Mouse (Mus musculus): Measurements from ENCODE around the gene Kcnj3. TPM values are rescaled to one million over a fixed set of nuclear protein-coding genes. Genes with fewer than 3 reads are reported as not detected.

Kcnj3 gene
- polyA plus RNA-seq, 1 experiment = 3.0 TPM

DNA sequence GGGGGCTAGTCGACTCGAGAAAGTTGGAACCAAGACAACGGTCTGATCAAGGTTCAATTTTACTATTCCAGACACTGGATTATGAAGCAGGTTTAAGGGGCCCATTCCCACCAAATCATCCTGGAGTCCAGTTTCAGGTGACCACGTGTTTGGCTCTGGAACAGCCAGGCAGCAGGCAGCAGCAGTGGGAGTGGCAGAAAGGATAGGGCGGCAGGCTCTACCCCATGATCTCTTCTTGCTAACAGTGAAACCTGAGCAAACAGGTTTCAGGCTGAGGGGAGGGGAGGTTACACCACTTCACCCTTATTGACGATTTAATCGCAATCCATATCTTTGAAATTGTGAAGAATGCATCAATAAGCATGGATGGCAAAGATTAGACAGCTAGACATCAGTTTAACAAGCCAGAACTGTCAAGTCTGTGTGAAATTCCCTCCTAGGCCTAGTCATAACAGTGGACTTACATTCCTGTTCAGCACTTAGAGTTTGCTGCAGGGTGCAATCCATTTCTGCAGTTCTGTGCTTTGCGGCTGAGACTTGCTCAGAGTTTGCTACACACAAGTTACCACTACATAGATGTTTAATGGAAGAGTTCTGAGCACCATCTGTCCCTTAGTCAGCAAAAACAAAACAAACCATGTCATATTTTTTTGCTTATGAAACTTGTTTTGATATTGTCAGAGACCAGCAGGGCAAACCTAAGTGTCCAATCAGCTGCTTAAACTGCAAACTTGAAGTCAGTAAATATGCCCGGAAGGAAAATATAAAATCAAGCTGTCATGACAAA, 67.8 kb downstream of the Kcnj3 start:
- no peak for DNase-seq
- 77% methylated on average over 9 of the region's 9 CpGs for WGBS
- no peak overlapping the region for H3K27ac ChIP-seq (ENCODE audit: control insufficient read depth, insufficient read depth, low read length)
- H3K4me3 ChIP-seq (ENCODE audit: control insufficient read depth, insufficient read depth, low read length) = no peak overlapping the region
- H3K4me1 ChIP-seq (replicated peaks; ENCODE audit: control insufficient read depth, insufficient read depth, low read length) = no peaks in the 10 kb centered on the region
- H3K36me3 ChIP-seq (ENCODE audit: control insufficient read depth, insufficient read depth, low read length) = no peaks in the 10 kb centered on the region
- no peak for TF ChIP-seq POLR2A (IDR thresholded peaks at IDR 0.05; ENCODE audit: control insufficient read depth, extremely low read depth, insufficient read depth, low read length, poor library complexity)
- no peak for TF ChIP-seq CTCF (IDR thresholded peaks at IDR 0.05; ENCODE audit: borderline replicate concordance, control insufficient read depth, extremely low read depth, insufficient read depth, low read length, poor library complexity)
- no peaks in the 10 kb centered on the region for H3K27me3 ChIP-seq (ENCODE audit: control insufficient read depth, insufficient read depth, low read length)

- H3K27me3 ChIP-seq (ENCODE audit: control insufficient read depth, insufficient read depth, low read length) = no peaks in the 10 kb centered on the region
- no peaks in the 10 kb centered on the region for H3K36me3 ChIP-seq (ENCODE audit: control insufficient read depth, insufficient read depth, low read length)
- 97% methylated on average over 1 of the region's 1 CpGs for WGBS
- H3K4me3 ChIP-seq (ENCODE audit: control insufficient read depth, insufficient read depth, low read length) = no peak overlapping the region
- no peak overlapping the region for H3K27ac ChIP-seq (ENCODE audit: control insufficient read depth, insufficient read depth, low read length)
- H3K4me1 ChIP-seq (replicated peaks; ENCODE audit: control insufficient read depth, insufficient read depth, low read length) = no peaks in the 10 kb centered on the region
- no peak for DNase-seq
- TF ChIP-seq CTCF (IDR thresholded peaks at IDR 0.05; ENCODE audit: borderline replicate concordance, control insufficient read depth, extremely low read depth, insufficient read depth, low read length, poor library complexity) = no peak
- TF ChIP-seq POLR2A (IDR thresholded peaks at IDR 0.05; ENCODE audit: control insufficient read depth, extremely low read depth, insufficient read depth, low read length, poor library complexity) = no peak
Observed at GRCm38 (mm10) chr2:55505712-55506111, 69.9 kb downstream of the Kcnj3 start.

DNA sequence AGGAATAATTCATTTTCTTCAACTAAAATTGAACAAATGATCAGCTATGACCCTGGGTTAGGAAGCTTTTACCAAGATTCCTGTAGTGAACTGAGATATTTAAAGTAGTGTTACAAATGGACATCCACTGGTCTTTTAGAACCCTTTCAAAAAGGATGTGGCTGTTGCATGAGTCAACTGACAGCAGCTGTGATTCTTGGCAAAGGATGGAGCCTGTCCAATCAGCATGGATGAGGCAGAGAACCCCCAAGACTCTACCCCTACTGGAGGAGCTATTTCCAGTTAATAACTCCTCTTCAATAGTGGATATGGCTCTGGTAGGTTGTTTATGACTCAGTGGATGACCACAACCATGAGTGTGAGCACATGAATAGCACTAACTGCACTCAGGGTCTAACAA, 81.5 kb downstream of the Kcnj3 start:
- no peak overlapping the region for H3K4me3 ChIP-seq (ENCODE audit: control insufficient read depth, insufficient read depth, low read length)
- no peak overlapping the region for H3K27ac ChIP-seq (ENCODE audit: control insufficient read depth, insufficient read depth, low read length)
- H3K4me1 ChIP-seq (replicated peaks; ENCODE audit: control insufficient read depth, insufficient read depth, low read length) = no peaks in the 10 kb centered on the region
- DNase-seq = no peak
- TF ChIP-seq CTCF (IDR thresholded peaks at IDR 0.05; ENCODE audit: borderline replicate concordance, control insufficient read depth, extremely low read depth, insufficient read depth, low read length, poor library complexity) (no peak), POLR2A (IDR thresholded peaks at IDR 0.05; ENCODE audit: control insufficient read depth, extremely low read depth, insufficient read depth, low read length, poor library complexity) (no peak)
- no peaks in the 10 kb centered on the region for H3K27me3 ChIP-seq (ENCODE audit: control insufficient read depth, insufficient read depth, low read length)
- H3K36me3 ChIP-seq (ENCODE audit: control insufficient read depth, insufficient read depth, low read length) = no peaks in the 10 kb centered on the region

DNA sequence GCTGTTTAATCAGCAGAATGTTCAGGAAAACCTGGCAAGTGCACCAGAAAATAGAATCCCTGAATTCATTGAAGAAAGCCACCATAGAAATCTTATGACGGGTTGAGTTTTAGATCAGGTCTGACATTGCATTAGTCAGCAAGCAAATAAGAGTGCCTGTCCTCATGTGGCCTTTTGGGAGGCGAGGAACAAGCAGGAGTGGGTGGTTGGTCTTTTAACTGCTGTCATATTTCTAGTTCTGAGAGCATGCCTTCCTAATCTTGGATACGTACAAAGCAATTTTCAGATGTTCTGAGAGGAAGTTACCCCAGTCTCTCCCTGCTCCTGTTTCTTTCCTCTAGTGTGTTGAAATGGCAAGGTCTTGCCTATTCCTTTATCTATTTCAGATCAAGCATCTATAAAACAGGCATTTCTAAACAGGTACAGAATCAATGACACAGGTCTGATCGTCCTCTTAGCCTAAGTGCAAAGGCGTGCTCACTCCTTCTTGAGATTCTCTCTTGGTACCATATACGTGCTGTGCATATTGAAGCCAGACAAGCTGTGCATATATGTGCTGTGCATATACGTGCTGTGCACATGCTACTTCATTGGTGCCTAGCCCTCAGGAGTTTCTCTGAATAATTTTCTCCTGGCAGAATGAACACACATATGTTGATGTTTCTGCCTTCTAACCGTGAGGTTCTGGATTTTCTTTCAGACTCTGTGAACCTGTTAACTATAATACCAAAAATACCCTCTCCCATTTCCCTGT, 97.1 kb downstream of the Kcnj3 start:
- no peak for DNase-seq
- TF ChIP-seq POLR2A (IDR thresholded peaks at IDR 0.05; ENCODE audit: control insufficient read depth, extremely low read depth, insufficient read depth, low read length, poor library complexity) (no peak), CTCF (IDR thresholded peaks at IDR 0.05; ENCODE audit: borderline replicate concordance, control insufficient read depth, extremely low read depth, insufficient read depth, low read length, poor library complexity) (no peak)
- Histone ChIP-seq H3K4me1 (replicated peaks; ENCODE audit: control insufficient read depth, insufficient read depth, low read length) (no peaks in the 10 kb centered on the region), H3K36me3 (ENCODE audit: control insufficient read depth, insufficient read depth, low read length) (no peaks in the 10 kb centered on the region), H3K4me3 (ENCODE audit: control insufficient read depth, insufficient read depth, low read length) (no peak overlapping the region), H3K27ac (ENCODE audit: control insufficient read depth, insufficient read depth, low read length) (no peak overlapping the region), H3K27me3 (ENCODE audit: control insufficient read depth, insufficient read depth, low read length) (no peaks in the 10 kb centered on the region)
- WGBS = 88% methylated on average over 8 of the region's 8 CpGs

GRCm38 (mm10) chr2:55534946-55535345, 99.2 kb downstream of the Kcnj3 start:
- no peak for TF ChIP-seq POLR2A (IDR thresholded peaks at IDR 0.05; ENCODE audit: control insufficient read depth, extremely low read depth, insufficient read depth, low read length, poor library complexity)
- TF ChIP-seq CTCF (IDR thresholded peaks at IDR 0.05; ENCODE audit: borderline replicate concordance, control insufficient read depth, extremely low read depth, insufficient read depth, low read length, poor library complexity) = no peak
- WGBS = 85% methylated on average over 2 of the region's 2 CpGs
- no peak overlapping the region for H3K4me3 ChIP-seq (ENCODE audit: control insufficient read depth, insufficient read depth, low read length)
- H3K27ac ChIP-seq (ENCODE audit: control insufficient read depth, insufficient read depth, low read length) = no peak overlapping the region
- DNase-seq = no peak
- no peaks in the 10 kb centered on the region for H3K27me3 ChIP-seq (ENCODE audit: control insufficient read depth, insufficient read depth, low read length)
- H3K36me3 ChIP-seq (ENCODE audit: control insufficient read depth, insufficient read depth, low read length) = no peaks in the 10 kb centered on the region
- H3K4me1 ChIP-seq (replicated peaks; ENCODE audit: control insufficient read depth, insufficient read depth, low read length) = no peaks in the 10 kb centered on the region

DNA sequence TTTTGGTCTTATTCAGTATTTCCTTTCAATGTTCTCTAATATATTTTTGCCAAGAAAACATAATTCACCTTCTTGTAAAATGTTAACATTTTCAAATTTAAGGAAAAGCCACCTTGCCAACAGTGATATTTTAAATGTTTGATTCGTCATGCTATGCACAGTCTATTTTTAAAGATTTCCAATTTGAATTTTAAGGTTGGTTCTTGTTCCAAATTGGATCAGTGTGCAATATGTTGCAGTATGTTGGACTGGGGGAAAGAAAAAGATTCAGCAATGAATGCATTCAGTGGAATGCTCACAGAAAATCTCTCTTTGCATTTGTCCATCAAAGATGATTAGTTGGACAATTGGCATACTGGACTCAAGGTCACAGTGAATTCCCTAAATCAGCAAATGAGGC, 99.7 kb downstream of the Kcnj3 start:
- Histone ChIP-seq H3K4me1 (replicated peaks; ENCODE audit: control insufficient read depth, insufficient read depth, low read length) (no peaks in the 10 kb centered on the region), H3K27me3 (ENCODE audit: control insufficient read depth, insufficient read depth, low read length) (no peaks in the 10 kb centered on the region), H3K36me3 (ENCODE audit: control insufficient read depth, insufficient read depth, low read length) (no peaks in the 10 kb centered on the region), H3K4me3 (ENCODE audit: control insufficient read depth, insufficient read depth, low read length) (no peak overlapping the region), H3K27ac (ENCODE audit: control insufficient read depth, insufficient read depth, low read length) (no peak overlapping the region)
- TF ChIP-seq CTCF (IDR thresholded peaks at IDR 0.05; ENCODE audit: borderline replicate concordance, control insufficient read depth, extremely low read depth, insufficient read depth, low read length, poor library complexity) (no peak), POLR2A (IDR thresholded peaks at IDR 0.05; ENCODE audit: control insufficient read depth, extremely low read depth, insufficient read depth, low read length, poor library complexity) (no peak)
- WGBS = 72% methylated on average over 1 of the region's 1 CpGs
- no peak for DNase-seq

Measured in thymus, adult 2 months (tissue).